Mouse (Mus musculus) embryonic facial prominence, embryonic 11.5 days (tissue): ENCODE data around the gene Mei4. TPM values are rescaled to one million over a fixed set of nuclear protein-coding genes. Genes with fewer than 3 reads are reported as not detected.

Experiments
- ATAC-seq: fragments of 200-750 bp; cut with Nextera tagmentation; replicated peaks from 2 replicates; pipeline ENCODE4 v1.8.0; 2017; ENCODE audit warnings: low read depth; ENCODE audit not compliant: insufficient number of reproducible peaks, low FRiP score, low TSS enrichment
- DNase-seq: peaks from one replicate; pipeline ENCODE4 v3.0.0-alpha.2; 2015; ENCODE audit warnings: low spot score
- H3K27ac ChIP-seq: fragments of 300-500 bp; sonication (generic); replicated peaks from 2 replicates; pipeline ENCODE4 v1.5.1; 2014; ENCODE audit warnings: mild to moderate bottlenecking, low read depth, low read length, control low read depth
- H3K27me3 ChIP-seq: fragments of 300-500 bp; sonication (generic); 2 replicates; pipeline ENCODE4 v1.6.1; 2014; ENCODE audit warnings: mild to moderate bottlenecking, low read length, moderate library complexity, mixed read lengths; ENCODE audit not compliant: control insufficient read depth, insufficient read depth
- H3K36me3 ChIP-seq: fragments of 300-500 bp; sonication (generic); replicated peaks from 2 replicates; pipeline ENCODE4 v1.6.1; 2014; ENCODE audit warnings: low read depth, mild to moderate bottlenecking, low read length, moderate library complexity, mixed read lengths; ENCODE audit not compliant: control insufficient read depth, insufficient read depth
- H3K4me1 ChIP-seq: fragments of 300-500 bp; sonication (generic); 2 replicates; pipeline ENCODE4 v1.6.1; 2014; ENCODE audit warnings: low read length, mixed read lengths; ENCODE audit not compliant: control insufficient read depth, insufficient read depth
- H3K4me2 ChIP-seq: fragments of 300-500 bp; sonication (generic); 2 replicates; pipeline ENCODE4 v1.6.1; 2014; ENCODE audit warnings: low read depth, mild to moderate bottlenecking, control low read depth, low read length, moderate library complexity
- H3K4me3 ChIP-seq: fragments of 300-500 bp; sonication (generic); 2 replicates; pipeline ENCODE4 v1.5.1; 2014; ENCODE audit warnings: low read depth, low read length, control low read depth
- H3K9ac ChIP-seq: fragments of 300-500 bp; sonication (generic); replicated peaks from 2 replicates; pipeline ENCODE4 v1.6.1; 2014; ENCODE audit warnings: mild to moderate bottlenecking, control low read depth, low read length
- H3K9me3 ChIP-seq: fragments of 300-500 bp; sonication (generic); replicated peaks from 2 replicates; pipeline ENCODE4 v1.6.1; 2016; ENCODE audit warnings: mild to moderate bottlenecking, low read length, inconsistent platforms, mixed read lengths; ENCODE audit not compliant: control insufficient read depth
- WGBS: fragments of 180-500 bp; shearing (Covaris S2); extraction: QIAGEN DNeasy Blood & Tissue Kit; methylation state at CpG from one replicate; pipeline ENCODE4 v1.1.7; 2014; 5-methylcytosine and 5-hydroxymethylcytosine counted together
- polyA plus RNA-seq: library from polyadenylated mRNA; unstranded; fragments of >200 nt; fragmentation: Nextera tagmentation; extraction: Ambion mirVana; gene quantifications from 2 replicates; pipeline ENCODE4 v1.2.1, GENCODE M21; 2014

The Mei4 gene
- polyA plus RNA-seq, result 1.6 and 2.5 TPM in 2 replicates

GRCm38 (mm10) chr9:81863181-81863887 lies at the start of gene Mei4:
Gene Mei4, plus strand, starts transcription at chr9:81863670.
- Histone ChIP-seq H3K4me1 (no peaks in the 10 kb centered on the region), H3K27ac (no peak within 1 kb of the TSS), H3K4me3 (peak within 1 kb of the TSS; percentile 50), H3K9ac (peak within 1 kb of the TSS; percentile 63), H3K36me3 (no peaks in the 10 kb centered on the region), H3K9me3 (no peaks in the 10 kb centered on the region), H3K27me3 (no peaks in the 10 kb centered on the region), H3K4me2 (peak within 1 kb of the TSS; percentile 67)
- ATAC-seq (peak; percentile 99), DNase-seq (peak; percentile 91)
- 4% methylated on average over 32 of the region's 32 CpGs for WGBS

- no peak for DNase-seq
- Histone ChIP-seq H3K9me3 (no peaks in the 10 kb centered on the region), H3K4me2 (no peak overlapping the region), H3K4me1 (no peaks in the 10 kb centered on the region), H3K9ac (no peak overlapping the region), H3K27me3 (no peaks in the 10 kb centered on the region), H3K4me3 (no peak overlapping the region), H3K36me3 (no peaks in the 10 kb centered on the region), H3K27ac (no peak overlapping the region)
- 90% methylated on average over 1 of the region's 1 CpGs for WGBS
- no peak for ATAC-seq
Observed at GRCm38 (mm10) chr9:81819715-81820373, 43.6 kb upstream of the Mei4 start.

- no peak overlapping the region for H3K9ac ChIP-seq
- no peak overlapping the region for H3K4me2 ChIP-seq
- no peak overlapping the region for H3K27ac ChIP-seq
- 88% methylated on average over 2 of the region's 2 CpGs for WGBS
- H3K9me3 ChIP-seq, result no peaks in the 10 kb centered on the region
- H3K4me3 ChIP-seq, result no peak overlapping the region
- no peaks in the 10 kb centered on the region for H3K4me1 ChIP-seq
- H3K36me3 ChIP-seq, result no peaks in the 10 kb centered on the region
- H3K27me3 ChIP-seq, result no peaks in the 10 kb centered on the region
- ATAC-seq (no peak), DNase-seq (no peak)
Observed at GRCm38 (mm10) chr9:81827560-81827959, 35.9 kb upstream of the Mei4 start.

- H3K27ac ChIP-seq, result no peak overlapping the region
- H3K4me2 ChIP-seq, result no peak overlapping the region
- no peak overlapping the region for H3K4me3 ChIP-seq
- H3K4me1 ChIP-seq, result no peaks in the 10 kb centered on the region
- no peak for ATAC-seq
- H3K36me3 ChIP-seq, result no peaks in the 10 kb centered on the region
- no peak for DNase-seq
- no peak overlapping the region for H3K9ac ChIP-seq
- H3K27me3 ChIP-seq, result no peaks in the 10 kb centered on the region
- H3K9me3 ChIP-seq, result no peaks in the 10 kb centered on the region
Observed at GRCm38 (mm10) chr9:81834056-81834455, 29.4 kb upstream of the Mei4 start.

- H3K27ac ChIP-seq, result no peak overlapping the region
- H3K4me2 ChIP-seq, result no peak overlapping the region
- H3K9me3 ChIP-seq, result no peaks in the 10 kb centered on the region
- no peaks in the 10 kb centered on the region for H3K27me3 ChIP-seq
- H3K9ac ChIP-seq, result no peak overlapping the region
- DNase-seq, result no peak
- no peaks in the 10 kb centered on the region for H3K36me3 ChIP-seq
- 24% methylated on average over 1 of the region's 1 CpGs for WGBS
- no peak for ATAC-seq
- H3K4me3 ChIP-seq, result no peak overlapping the region
- no peaks in the 10 kb centered on the region for H3K4me1 ChIP-seq
Observed at GRCm38 (mm10) chr9:81858861-81859260, 4.6 kb upstream of the Mei4 start.

- WGBS, result 26% methylated on average over 13 of the region's 13 CpGs
- H3K27ac ChIP-seq, result no peak overlapping the region
Observed at GRCm38 (mm10) chr9:81863888-81864234, 391 bp downstream of the Mei4 start.

GRCm38 (mm10) chr9:81866032-81866431 lies 2.6 kb downstream of the Mei4 start:
- Histone ChIP-seq H3K36me3 (no peaks in the 10 kb centered on the region), H3K4me1 (no peaks in the 10 kb centered on the region), H3K27me3 (no peaks in the 10 kb centered on the region), H3K4me3 (no peak overlapping the region), H3K27ac (no peak overlapping the region), H3K9ac (no peak overlapping the region), H3K4me2 (no peak overlapping the region), H3K9me3 (no peaks in the 10 kb centered on the region)
- no peak for ATAC-seq
- no peak for DNase-seq
- 83% methylated on average over 2 of the region's 2 CpGs for WGBS

More at GRCm38 (mm10) chr9:81863888-81864234, 391 bp downstream of the Mei4 start:
- DNase-seq (no peak), ATAC-seq (peak; percentile 72)
- Histone ChIP-seq H3K4me2 (peak overlapping the region; percentile 67), H3K4me1 (no peaks in the 10 kb centered on the region), H3K36me3 (no peaks in the 10 kb centered on the region), H3K9me3 (no peaks in the 10 kb centered on the region), H3K4me3 (peak overlapping the region; percentile 50), H3K27me3 (no peaks in the 10 kb centered on the region), H3K9ac (peak overlapping the region; percentile 63)

- DNase-seq, result no peak
- H3K27me3 ChIP-seq, result no peaks in the 10 kb centered on the region
- no peaks in the 10 kb centered on the region for H3K4me1 ChIP-seq
- no peak overlapping the region for H3K27ac ChIP-seq
- ATAC-seq, result no peak
- no peak overlapping the region for H3K4me3 ChIP-seq
- H3K9ac ChIP-seq, result no peak overlapping the region
- H3K9me3 ChIP-seq, result no peaks in the 10 kb centered on the region
- no peaks in the 10 kb centered on the region for H3K36me3 ChIP-seq
- H3K4me2 ChIP-seq, result no peak overlapping the region
- 86% methylated on average over 1 of the region's 1 CpGs for WGBS
Observed at GRCm38 (mm10) chr9:81921456-81921855, 58.0 kb downstream of the Mei4 start.
